ENCODE assay signal across 7 mouse cellular contexts in genomic region chr16:31080573-31081051, GRCm38 (mm10). TPM values are rescaled to one million over a fixed set of nuclear protein-coding genes. Genes with fewer than 3 reads are reported as not detected.
DNase-seq lines count a peak whose midpoint lies in the region; ATAC-seq lines count a peak whose summit lies in the region.

No protein-coding gene starts in this region.

- H3K4me1 ChIP-seq in hindbrain, embryonic 15.5 days (replicated peaks): peaks cover 21% of the 10 kb centered on the region

- H3K4me2 ChIP-seq in hindbrain, embryonic 15.5 days: peak overlapping the region; percentile 88

- no peaks in the 10 kb centered on the region for H3K36me3 ChIP-seq in hindbrain, embryonic 15.5 days

- peak; percentile 79 for DNase-seq in cerebellum, adult 9-10 months
- peak; percentile 54 to 61 for DNase-seq in frontal cortex, postnatal 36 days (ENCODE audit: low spot score in 2 of 2)
- peak; percentile 45 to 79 for DNase-seq in left cerebral cortex, postnatal 10 days (ENCODE audit: extremely low spot score in 1 of 2, low spot score in 2 of 2)
- DNase-seq in right cerebral cortex, postnatal 10 days (ENCODE audit: low spot score in 2 of 2): peak; percentile 69 to 78

- H3K9ac ChIP-seq in hindbrain, embryonic 15.5 days: peak overlapping the region; percentile 75

- no peaks in the 10 kb centered on the region for H3K9me3 ChIP-seq in hindbrain, embryonic 15.5 days

- 0% methylated on average over 36 of the region's 36 CpGs for WGBS in hindbrain, embryonic 15.5 days

- ATAC-seq in activated CD4-positive, CD25-positive, alpha-beta regulatory T cell, adult 4 months: peak; percentile 24
- peak; percentile 50 for ATAC-seq in hindbrain, embryonic 15.5 days (ENCODE audit: low FRiP score, low read depth)
- peak; percentile 49 for ATAC-seq in megakaryocyte, adult 5-6 weeks (ENCODE audit: poor library complexity, severe bottlenecking)

- peak overlapping the region; percentile 89 for H3K27ac ChIP-seq in hindbrain, embryonic 15.5 days (replicated peaks)

- H3K4me3 ChIP-seq in hindbrain, embryonic 15.5 days: peak overlapping the region; percentile 73

- intact Hi-C loops in left cerebral cortex, postnatal 10 days (cut with DNase I): loop anchor here (2.0 kb wide), 1 partner anchor 274 kb away; no protein-coding TSS in a partner anchor

- no peaks in the 10 kb centered on the region for H3K27me3 ChIP-seq in hindbrain, embryonic 15.5 days

RNA-seq across cellular contexts. Expression of gene Xxylt1, which starts 0.6 kb away (rescaled TPM):
- polyA plus RNA-seq in activated CD4-positive, CD25-positive, alpha-beta regulatory T cell, adult 4 months (2017; shearing (Covaris generic)): 10 to 100 TPM; 17.0 to 27.9 TPM
- polyA plus RNA-seq in hindbrain, embryonic 15.5 days (2015; fragmentation: Nextera tagmentation; extraction: Ambion mirVana): 15.4 and 17.3 TPM in 2 replicates
- 10 to 100 TPM; 22.2 to 22.6 TPM for total RNA-seq in left cerebral cortex, postnatal 10 days (2021)
- 8.1 and 9.8 TPM in 2 replicates for total RNA-seq in megakaryocyte, adult 5-6 weeks (2015)
- 4.6 and 5.1 TPM in 2 replicates for total RNA-seq in megakaryocyte, adult 5-6 weeks (2017)

Comparison
In these comparisons a context has a peak if more than half of its experiments do, and no peak if none do; other contexts are left out.
1. Peak in every context shown above with its lines: DNase-seq, ATAC-seq, H3K4me3 ChIP-seq and H3K27ac ChIP-seq.